Mouse (Mus musculus): Measurements from ENCODE around the gene Card10.

The Card10 gene

DNA sequence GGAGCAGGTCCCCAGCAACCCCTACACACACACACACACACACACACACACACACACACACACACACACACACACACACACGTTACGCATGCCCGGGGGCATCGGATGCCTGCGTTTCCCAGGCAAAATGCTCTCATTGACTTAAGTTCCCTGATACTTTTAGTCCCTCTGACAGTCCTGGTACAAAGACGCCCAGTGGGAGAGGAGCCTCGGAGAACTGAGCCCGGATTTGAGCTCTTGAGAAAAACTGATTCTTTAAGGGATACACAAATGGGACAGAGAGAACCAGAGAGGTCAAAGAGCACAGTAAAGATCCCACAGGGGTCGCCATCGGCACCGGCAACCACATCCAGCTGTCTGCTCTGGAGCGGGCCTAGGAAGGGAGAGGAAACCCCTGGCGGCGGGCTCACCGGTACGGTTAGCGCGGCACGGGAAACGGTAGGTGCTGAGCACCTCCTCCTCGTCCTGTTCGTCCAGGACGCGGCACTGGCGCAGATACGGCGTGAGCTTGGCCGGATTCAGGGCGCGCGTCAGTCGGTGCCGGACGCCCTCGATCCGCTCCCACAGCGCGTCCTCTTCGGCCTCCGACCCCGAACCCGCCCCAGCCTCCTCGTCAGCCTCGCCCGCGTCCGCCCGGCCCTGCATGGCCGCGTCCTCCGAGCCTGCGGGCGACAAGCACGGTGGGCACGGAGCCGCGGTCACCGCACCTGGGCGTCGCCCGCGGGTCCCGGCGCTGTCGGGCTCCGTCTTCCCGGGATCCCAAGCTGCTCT, 686 bp downstream of the Card10 start:
- peak; percentile 24 for DNase-seq (ENCODE audit: low spot score)

GRCm38 (mm10) chr15:78801571-78801970, 1.3 kb downstream of the Card10 start:
- peak; percentile 14 for DNase-seq (ENCODE audit: low spot score)

GRCm38 (mm10) chr15:78799029-78799428, 3.8 kb downstream of the Card10 start:
- DNase-seq (ENCODE audit: low spot score), result no peak

DNA sequence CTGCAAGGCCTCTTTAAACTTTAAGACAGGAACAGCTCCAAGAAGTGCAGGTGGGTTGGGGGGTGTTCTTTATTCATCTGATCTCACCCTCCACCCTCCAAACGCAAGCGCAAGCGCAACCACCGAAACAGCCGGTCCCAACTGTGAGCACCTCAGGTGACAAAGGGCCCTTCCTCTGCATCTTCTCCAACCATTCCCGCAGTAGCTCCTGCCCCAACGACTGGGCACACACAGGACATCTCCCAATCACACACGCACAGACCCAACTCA, 5.8 kb downstream of the Card10 start:
- DNase-seq (ENCODE audit: low spot score), result no peak

GRCm38 (mm10) chr15:78796196-78797059, 6.4 kb downstream of the Card10 start:
- DNase-seq (ENCODE audit: low spot score), result peak; percentile 60

GRCm38 (mm10) chr15:78790990-78791389, 11.9 kb downstream of the Card10 start:
- no peak for DNase-seq (ENCODE audit: low spot score)

DNA sequence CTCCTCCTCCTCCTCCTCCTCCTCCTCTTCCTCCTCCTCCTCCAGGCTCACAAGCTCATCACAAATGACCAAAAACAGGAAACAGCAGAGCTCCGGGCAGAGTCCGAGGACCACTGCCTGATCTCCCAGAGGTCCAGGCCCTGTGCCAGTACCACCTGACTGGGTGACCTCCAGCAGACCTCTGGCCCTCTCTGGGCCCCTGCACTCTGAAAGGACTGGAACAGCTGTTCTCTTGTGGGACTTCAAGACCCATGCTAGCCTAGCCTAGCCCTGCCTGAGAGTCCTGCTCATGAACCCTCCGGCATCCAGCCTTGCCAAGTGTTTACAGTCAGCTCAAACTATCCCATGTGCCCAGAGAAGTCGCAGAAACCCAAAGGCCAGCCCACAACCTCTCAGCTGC, 12.4 kb downstream of the Card10 start:
- DNase-seq (ENCODE audit: low spot score), result no peak

GRCm38 (mm10) chr15:78789721-78790323, 13.0 kb downstream of the Card10 start:
- DNase-seq (ENCODE audit: low spot score), result no peak

- DNase-seq (ENCODE audit: low spot score), result no peak
Measured at GRCm38 (mm10) chr15:78788042-78788441, 14.8 kb downstream of the Card10 start.

GRCm38 (mm10) chr15:78787287-78787856, 15.5 kb downstream of the Card10 start:
- DNase-seq (ENCODE audit: low spot score), result no peak

- DNase-seq (ENCODE audit: low spot score), result no peak
Measured at GRCm38 (mm10) chr15:78786411-78786818, 16.4 kb downstream of the Card10 start.

- no peak for DNase-seq (ENCODE audit: low spot score)
Measured at GRCm38 (mm10) chr15:78785961-78786360, 16.9 kb downstream of the Card10 start.

DNA sequence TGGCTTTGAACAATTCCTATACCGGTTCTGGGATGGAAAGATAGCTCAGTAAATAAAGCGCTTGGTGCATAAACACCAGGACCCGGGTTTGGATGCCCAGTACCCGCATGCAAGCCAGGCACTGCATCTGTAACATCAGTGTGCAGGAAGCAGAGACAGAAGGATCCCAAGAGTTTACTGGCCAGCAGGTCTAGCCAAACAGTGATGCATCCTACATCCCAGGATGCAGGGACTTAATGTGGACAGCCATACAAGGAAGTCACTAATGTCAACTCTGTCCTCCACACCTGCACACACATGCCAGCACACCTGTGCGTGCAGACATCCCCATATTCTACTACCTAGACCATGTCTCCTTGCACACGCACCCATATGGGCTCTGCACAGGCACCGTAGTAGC, 17.6 kb downstream of the Card10 start:
- no peak for DNase-seq (ENCODE audit: low spot score)

DNA sequence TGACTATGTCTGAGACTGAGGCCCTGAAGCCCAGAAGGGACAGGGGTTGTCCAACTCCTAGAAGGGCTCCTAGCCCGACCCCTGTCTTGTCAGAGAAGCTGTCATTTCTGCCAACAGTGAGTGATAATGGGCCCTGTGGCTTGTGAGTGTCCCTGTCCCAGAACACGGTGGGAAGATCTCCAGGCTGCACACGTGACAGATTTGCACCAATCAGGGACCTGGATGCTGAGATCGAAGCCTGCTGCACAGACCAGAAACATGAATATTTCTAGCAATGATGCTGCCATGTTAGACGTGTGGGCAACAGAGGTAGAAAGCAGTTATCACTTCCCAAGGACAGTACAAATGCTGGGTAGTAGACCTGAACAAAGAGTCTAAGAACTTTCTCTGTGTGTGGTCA, 18.3 kb downstream of the Card10 start:
- DNase-seq (ENCODE audit: low spot score), result no peak

DNA sequence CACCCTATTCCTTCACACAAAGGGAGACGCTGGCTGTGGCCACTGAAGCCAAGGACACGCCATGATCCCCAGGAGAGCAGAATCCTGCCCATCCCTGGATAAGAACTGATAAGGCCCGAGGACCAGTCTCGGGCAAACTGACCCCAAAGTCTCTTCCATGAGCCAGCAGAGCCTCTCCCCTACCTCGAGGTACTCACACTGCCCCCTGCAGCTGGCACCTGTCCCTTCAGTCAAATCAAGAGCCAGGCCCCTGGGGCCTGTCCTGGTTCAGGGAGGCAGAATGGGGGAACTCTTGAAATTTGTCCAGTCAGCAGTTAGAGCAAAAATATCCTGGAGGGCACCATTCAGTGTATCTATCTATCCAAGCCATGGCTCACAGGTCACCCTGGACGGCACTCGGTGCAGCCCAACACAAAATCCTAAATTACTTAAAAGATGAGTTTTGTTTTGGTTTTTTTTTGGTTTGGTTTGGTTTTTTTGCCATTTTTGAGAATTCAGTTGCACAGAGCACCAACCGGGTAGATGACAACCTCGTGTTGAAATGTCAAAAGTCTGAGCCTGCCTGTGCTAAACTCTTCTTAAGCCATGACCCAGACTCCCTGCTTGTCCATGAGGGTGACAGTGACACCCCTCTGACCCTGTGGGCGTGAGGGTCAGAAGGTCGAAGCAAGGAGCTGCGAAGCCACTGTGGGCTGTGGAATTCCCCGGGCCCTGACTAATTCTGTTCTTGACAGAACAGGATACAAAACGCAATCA, 20.3 kb downstream of the Card10 start:
- no peak for DNase-seq (ENCODE audit: low spot score)

DNA sequence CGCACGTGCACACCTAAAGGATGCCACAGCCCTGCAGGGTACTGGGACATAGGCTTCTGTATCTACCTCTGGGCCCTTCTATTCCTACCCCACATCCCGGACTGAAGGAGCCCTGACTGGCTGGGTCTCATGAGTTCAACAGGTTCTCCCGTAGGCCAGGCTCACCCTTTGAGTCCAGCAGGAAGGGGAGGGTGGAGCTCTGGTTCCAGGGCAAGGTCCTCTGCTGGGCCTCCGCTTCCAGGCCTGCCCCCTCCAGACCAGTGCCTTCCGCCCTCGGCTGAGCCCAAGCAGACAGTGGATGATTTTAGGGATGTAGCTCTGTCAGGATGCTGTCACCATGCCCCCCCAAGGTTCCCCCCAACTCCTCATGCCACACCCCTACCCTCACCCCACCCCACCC, 21.9 kb downstream of the Card10 start:
- DNase-seq (ENCODE audit: low spot score), result no peak

DNA sequence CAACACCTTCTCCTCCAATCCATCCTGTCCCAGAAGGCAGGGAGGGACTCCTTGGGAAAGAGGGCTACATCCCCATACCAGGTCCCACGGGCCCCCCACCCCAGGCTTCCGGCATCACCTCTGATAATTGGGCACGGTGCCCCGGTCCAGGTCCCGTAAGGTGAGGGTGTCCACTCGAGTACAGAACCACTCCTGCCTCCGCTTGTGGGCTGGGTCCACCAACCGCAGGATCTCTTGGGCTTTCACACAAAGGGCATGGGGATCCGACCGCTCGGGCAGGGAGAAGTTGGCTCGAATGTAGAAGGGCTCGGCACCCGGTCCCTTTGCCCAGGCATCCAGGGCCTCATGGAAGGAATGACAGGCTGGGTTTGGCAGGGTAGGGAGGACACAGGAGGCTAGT, 22.5 kb downstream of the Card10 start:
- no peak for DNase-seq (ENCODE audit: low spot score)

DNA sequence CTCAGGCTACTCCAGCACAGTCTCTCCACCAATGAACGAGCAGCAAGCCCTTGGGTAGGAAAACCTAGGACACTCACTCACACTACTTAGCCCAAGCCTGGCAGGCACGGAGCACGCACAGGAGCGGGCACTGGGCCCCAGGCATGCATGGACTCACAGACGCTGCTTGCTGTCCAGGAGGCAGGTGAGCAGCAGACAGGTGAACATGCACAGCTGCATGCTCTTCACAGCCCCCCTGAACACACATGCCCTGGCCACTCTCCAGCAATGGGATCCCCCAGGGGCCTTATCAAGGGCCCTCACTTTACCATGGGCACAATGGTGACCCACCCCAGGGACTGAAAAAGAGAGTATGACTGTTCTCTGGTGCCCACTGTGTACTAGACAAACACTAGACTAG, 23.2 kb downstream of the Card10 start:
- no peak for DNase-seq (ENCODE audit: low spot score)

DNA sequence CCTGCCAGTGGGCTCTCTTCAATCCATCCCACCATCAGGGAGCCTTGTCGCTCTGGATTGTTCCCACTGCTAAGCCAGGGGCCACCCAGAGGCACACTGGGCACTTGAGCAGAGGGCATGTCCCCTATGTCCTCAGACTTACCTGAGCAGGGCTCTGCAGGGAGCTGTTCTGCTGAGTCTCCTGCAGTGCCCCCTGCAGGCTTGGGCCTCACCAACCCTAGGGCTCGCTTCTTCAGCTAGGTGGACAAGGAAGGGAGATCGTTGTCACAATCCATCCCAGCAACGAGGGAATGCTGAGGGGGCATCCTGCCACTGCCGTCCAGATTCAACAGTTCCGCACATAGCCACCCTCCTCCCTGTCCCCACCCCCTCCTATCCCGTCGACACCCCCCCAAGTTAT, 23.6 kb downstream of the Card10 start:
- peak; percentile 26 for DNase-seq (ENCODE audit: low spot score)

- DNase-seq (ENCODE audit: low spot score), result peak; percentile 97
Measured at GRCm38 (mm10) chr15:78778077-78778870, 24.6 kb downstream of the Card10 start.

DNA sequence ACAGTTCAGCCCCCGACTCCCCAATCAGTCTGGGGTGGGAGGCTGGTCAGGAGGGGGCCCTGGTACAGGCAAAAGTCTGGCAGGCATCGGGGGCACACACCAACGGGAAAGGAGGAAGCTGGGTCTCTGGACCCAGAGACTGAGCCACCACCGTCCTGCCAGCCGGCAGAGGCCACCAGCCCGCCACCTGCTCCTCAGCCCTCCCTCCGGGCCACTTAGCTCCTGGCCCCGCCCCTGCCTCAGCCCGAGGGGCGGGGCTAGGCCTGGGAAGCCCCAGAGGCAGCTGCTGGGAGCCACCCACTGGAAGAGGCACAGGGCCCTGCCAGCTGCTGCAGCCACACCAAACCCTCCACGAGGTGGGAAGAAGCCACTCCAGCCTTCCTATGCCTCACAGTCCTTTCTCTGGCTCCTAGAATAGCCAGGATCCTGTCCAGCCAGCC, 29.5 kb downstream of the Card10 start, which contains the start of gene Mfng:
Gene Mfng (minus strand): TSS at position 186 of the 440 bp plus-strand sequence.
- DNase-seq (ENCODE audit: low spot score), result peak; percentile 91

All from embryo, embryonic 10.5 days (tissue).